Mouse (Mus musculus) hindbrain, embryonic 15.5 days (tissue): ENCODE measurements around the gene BC048679. TPM values are rescaled to one million over a fixed set of nuclear protein-coding genes. Genes with fewer than 3 reads are reported as not detected.
"Not testable (repeated sequence)": the region's sequence is repeated elsewhere in the genome, so short reads cannot be mapped to it uniquely, and the experiment has no call there.

Experiments
- ATAC-seq: fragments of 200-750 bp; cut with Nextera tagmentation; 2 replicates; pipeline ENCODE4 v1.8.0; 2017; ENCODE audit warnings: low read depth, moderate number of reproducible peaks, moderate TSS enrichment; ENCODE audit not compliant: low FRiP score
- H3K27ac ChIP-seq: fragments of 300-500 bp; sonication (generic); replicated peaks from 2 replicates; pipeline ENCODE4 v1.5.1; 2015; ENCODE audit warnings: mild to moderate bottlenecking, inconsistent platforms
- H3K27me3 ChIP-seq: fragments of 300-500 bp; sonication (generic); 2 replicates; pipeline ENCODE4 v1.6.1; 2015; ENCODE audit warnings: control low read depth, inconsistent platforms
- H3K36me3 ChIP-seq: fragments of 300-500 bp; sonication (generic); 2 replicates; pipeline ENCODE4 v1.6.1; 2015; ENCODE audit warnings: control low read depth, inconsistent platforms
- H3K4me1 ChIP-seq: fragments of 300-500 bp; sonication (generic); replicated peaks from 2 replicates; pipeline ENCODE4 v1.6.1; 2015; ENCODE audit warnings: control low read depth, inconsistent platforms
- H3K4me2 ChIP-seq: fragments of 300-500 bp; sonication (generic); 2 replicates; pipeline ENCODE4 v1.6.1; 2015; ENCODE audit warnings: moderate library complexity, mild to moderate bottlenecking, inconsistent platforms
- H3K4me3 ChIP-seq: fragments of 300-500 bp; sonication (generic); 2 replicates; pipeline ENCODE4 v1.5.1; 2015; ENCODE audit warnings: mild to moderate bottlenecking, inconsistent platforms
- H3K9ac ChIP-seq: fragments of 300-500 bp; sonication (generic); 2 replicates; pipeline ENCODE4 v1.6.1; 2015; ENCODE audit warnings: inconsistent platforms
- H3K9me3 ChIP-seq: fragments of 300-500 bp; sonication (generic); 2 replicates; pipeline ENCODE4 v1.6.1; 2016; ENCODE audit warnings: control low read depth, inconsistent platforms
- WGBS: fragments of 180-500 bp; shearing (Covaris S2); methylation state at CpG from one replicate; pipeline ENCODE4 v1.1.7; 2015; 5-methylcytosine and 5-hydroxymethylcytosine counted together
- polyA plus RNA-seq: library from polyadenylated mRNA; unstranded; fragments of >200 nt; fragmentation: Nextera tagmentation; extraction: Ambion mirVana; gene quantifications from 2 replicates; pipeline ENCODE4 v1.2.1, GENCODE M21; 2015

BC048679 gene
- polyA plus RNA-seq, 1 experiment from 2014 or later = not detected

GRCm38 (mm10) chr7:81514906-81515590, 17.0 kb upstream of the BC048679 start:
- Histone ChIP-seq H3K9me3 (no peaks in the 10 kb centered on the region), H3K9ac (no peak overlapping the region), H3K27ac (no peak overlapping the region), H3K36me3 (no peaks in the 10 kb centered on the region), H3K4me2 (no peak overlapping the region), H3K4me3 (no peak overlapping the region), H3K4me1 (no peaks in the 10 kb centered on the region), H3K27me3 (no peaks in the 10 kb centered on the region)
- ATAC-seq = no peak
- WGBS = 65% methylated on average over 13 of the region's 13 CpGs

DNA sequence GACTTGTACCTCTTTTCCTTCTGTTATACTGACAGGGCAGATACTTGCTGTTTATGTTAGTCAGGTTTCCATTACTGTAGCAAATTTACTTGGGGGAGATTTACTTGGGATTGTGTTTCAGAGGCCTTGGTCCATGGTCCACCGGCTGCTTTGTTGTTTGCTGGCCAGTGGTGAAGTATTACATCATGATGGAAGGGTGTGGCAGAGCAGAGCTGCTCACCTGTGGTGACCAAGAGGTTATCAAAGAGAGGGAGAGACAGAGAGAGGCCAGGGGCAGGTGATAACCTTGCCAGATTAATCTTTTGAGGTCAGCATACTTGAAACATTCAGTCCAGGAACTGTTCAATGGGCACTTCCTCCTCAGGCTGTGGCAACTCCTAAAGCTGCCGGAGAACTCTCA, 3.0 kb upstream of the BC048679 start:
- Histone ChIP-seq H3K36me3 (no peaks in the 10 kb centered on the region), H3K4me1 (no peaks in the 10 kb centered on the region), H3K4me2 (no peak overlapping the region), H3K27me3 (no peaks in the 10 kb centered on the region), H3K27ac (no peak overlapping the region), H3K9ac (no peak overlapping the region), H3K9me3 (no peaks in the 10 kb centered on the region), H3K4me3 (no peak overlapping the region)
- 84% methylated on average over 2 of the region's 2 CpGs for WGBS
- no peak for ATAC-seq

- Histone ChIP-seq H3K9me3 (no peaks in the 10 kb centered on the region), H3K27ac (no peak overlapping the region), H3K4me2 (no peak overlapping the region), H3K4me3 (no peak overlapping the region), H3K36me3 (no peaks in the 10 kb centered on the region), H3K4me1 (peaks cover 9% of the 10 kb centered on the region), H3K9ac (no peak overlapping the region), H3K27me3 (no peaks in the 10 kb centered on the region)
- WGBS = 9% methylated on average over 6 of the region's 6 CpGs
- no peak for ATAC-seq
Observed at GRCm38 (mm10) chr7:81497171-81497570, 910 bp downstream of the BC048679 start.

DNA sequence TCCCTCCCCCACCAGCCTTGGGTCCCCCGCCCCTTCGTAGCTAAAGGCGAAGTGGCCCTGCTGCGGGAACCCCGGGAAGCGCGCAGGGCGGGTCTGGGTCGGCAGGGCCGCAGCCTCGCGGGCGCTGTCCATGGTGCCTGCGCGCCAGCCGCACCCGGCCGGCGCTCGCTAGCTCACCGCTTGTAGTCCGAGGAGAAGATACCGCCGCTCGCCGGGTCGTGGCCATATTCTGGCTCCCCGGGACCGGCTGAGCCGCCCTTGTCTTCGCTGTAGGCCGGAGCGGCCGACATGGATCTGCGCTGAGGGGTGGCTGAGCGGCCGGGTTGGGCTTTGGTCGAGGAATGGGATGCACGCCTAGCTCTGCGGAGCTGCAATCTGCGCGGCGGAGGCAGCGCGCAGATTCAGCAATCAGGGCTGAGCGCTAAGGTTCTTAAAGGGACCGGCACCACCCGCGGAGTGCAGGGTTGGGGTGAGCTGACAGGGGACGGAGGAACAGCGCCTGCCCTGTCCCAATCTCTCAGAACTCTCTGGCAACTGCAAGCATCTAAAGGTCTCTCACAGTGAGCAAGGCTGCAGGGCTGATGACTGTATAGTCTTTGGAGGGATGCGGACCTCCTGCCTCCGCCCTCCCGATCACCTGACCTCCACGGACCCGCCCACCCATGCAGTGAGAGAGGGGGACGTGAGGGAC, 4.6 kb downstream of the BC048679 start, which contains the start of gene Ap3b2:
Ap3b2 (minus strand) TSS at position 595 of the 691 bp plus-strand sequence.
- ATAC-seq = peak; percentile 96
- Histone ChIP-seq H3K9ac (peak within 1 kb of the TSS; percentile 90), H3K9me3 (no peaks in the 10 kb centered on the region), H3K4me1 (peaks cover 24% of the 10 kb centered on the region), H3K27me3 (no peaks in the 10 kb centered on the region), H3K4me2 (peak within 1 kb of the TSS; percentile 66), H3K27ac (peak within 1 kb of the TSS; percentile 96), H3K36me3 (no peaks in the 10 kb centered on the region), H3K4me3 (peak within 1 kb of the TSS; percentile 78)
- WGBS = under 1% methylated on average over 57 of the region's 57 CpGs

DNA sequence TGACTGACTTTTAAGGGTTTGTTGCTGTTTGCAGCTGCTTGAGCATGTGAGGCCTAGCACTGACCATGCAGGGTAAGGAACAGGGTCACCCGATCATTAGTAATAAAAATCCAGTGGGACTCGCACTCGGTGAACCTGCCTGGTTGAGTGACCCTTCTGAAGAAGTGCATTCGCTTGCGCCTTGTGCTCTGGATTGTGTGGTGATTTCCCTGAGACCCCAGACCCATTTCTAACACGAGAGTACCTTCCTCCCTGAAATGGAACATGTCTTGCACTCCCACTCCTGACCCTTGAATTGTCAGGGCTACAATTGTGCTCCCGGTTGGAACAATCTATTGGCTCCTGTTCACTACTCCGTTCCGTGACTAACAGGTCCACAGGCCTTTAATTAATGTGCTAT, 5.5 kb downstream of the BC048679 start:
- Histone ChIP-seq H3K27me3 (no peaks in the 10 kb centered on the region), H3K27ac (peak overlapping the region; percentile 96), H3K9ac (peak overlapping the region; percentile 90), H3K4me3 (peak overlapping the region; percentile 78), H3K4me1 (peaks cover 24% of the 10 kb centered on the region), H3K4me2 (peak overlapping the region; percentile 66), H3K9me3 (no peaks in the 10 kb centered on the region), H3K36me3 (no peaks in the 10 kb centered on the region)
- ATAC-seq = no peak
- 26% methylated on average over 9 of the region's 9 CpGs for WGBS

- Histone ChIP-seq H3K27ac (no peak overlapping the region), H3K9ac (no peak overlapping the region)
- 10% methylated on average over 9 of the region's 9 CpGs for WGBS
Observed at GRCm38 (mm10) chr7:81489649-81490048, 8.4 kb downstream of the BC048679 start.

DNA sequence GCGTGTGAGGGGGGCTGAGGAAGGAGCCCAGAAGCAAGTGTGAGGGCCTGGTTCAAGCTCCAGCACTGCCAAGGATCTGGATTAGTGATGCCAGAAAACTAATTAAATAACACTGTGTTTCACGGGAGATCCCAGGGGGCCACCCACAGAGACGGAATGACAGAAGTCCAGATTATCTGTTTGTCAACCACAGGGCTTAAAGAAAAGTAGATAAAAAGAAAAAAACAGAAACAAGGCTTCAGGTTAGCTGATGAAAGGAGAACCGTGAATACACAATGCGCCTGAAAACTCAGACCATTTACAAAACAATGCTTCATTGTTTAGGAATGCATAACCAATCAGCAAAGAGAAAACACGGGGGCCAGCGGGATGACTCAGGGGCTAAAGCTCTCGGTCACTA, 17.3 kb downstream of the BC048679 start:
- ATAC-seq = no peak
- no peaks in the 10 kb centered on the region for H3K9me3 ChIP-seq
- H3K9ac ChIP-seq = no peak overlapping the region
- peaks cover 38% of the 10 kb centered on the region for H3K36me3 ChIP-seq
- no peaks in the 10 kb centered on the region; the same call in 1 of the 2 replicates for H3K4me1 ChIP-seq
- H3K4me2 ChIP-seq = no peak overlapping the region
- no peak overlapping the region for H3K27ac ChIP-seq
- H3K27me3 ChIP-seq = no peaks in the 10 kb centered on the region
- no peak overlapping the region for H3K4me3 ChIP-seq
- 4% methylated on average over 8 of the region's 8 CpGs for WGBS

More at GRCm38 (mm10) chr7:81489649-81490048, 8.4 kb downstream of the BC048679 start:
- no peaks in the 10 kb centered on the region for H3K27me3 ChIP-seq
- H3K4me2 ChIP-seq = no peak overlapping the region
- H3K4me3 ChIP-seq = no peak overlapping the region
- no peaks in the 10 kb centered on the region for H3K9me3 ChIP-seq
- H3K4me1 ChIP-seq = peaks cover 24% of the 10 kb centered on the region
- H3K36me3 ChIP-seq = peaks cover 2% of the 10 kb centered on the region; the same call in 1 of the 2 replicates
- no peak for ATAC-seq

DNA sequence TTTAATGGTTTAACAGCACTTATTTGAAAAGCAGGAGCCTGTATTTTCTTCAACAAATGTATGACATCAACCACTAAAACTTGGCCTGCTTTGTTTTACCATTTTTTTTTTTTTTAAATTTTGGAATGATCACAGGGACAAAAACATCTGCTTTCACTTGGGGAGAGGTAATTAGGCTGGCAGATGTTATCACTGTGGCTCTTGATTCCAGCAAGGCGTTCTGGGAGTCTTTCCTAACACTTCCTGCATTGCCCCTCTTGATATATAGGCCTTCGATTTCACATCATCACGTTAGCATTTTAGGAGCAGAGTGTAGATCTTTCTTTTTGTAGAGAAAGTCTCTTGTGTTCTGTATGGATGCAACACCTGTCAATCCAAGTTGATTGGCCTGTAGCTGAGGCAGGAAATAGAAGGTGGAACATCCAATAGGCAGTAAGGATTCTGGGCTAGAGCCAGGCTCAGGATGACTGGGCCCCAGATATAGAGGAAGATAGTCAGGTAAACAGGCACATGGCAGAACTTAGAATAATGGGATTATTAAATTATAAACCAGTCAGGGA, 18.5 kb downstream of the BC048679 start:
- Histone ChIP-seq H3K9me3 (no peaks in the 10 kb centered on the region), H3K4me2 (no peak overlapping the region), H3K27me3 (no peaks in the 10 kb centered on the region), H3K9ac (no peak overlapping the region), H3K4me3 (no peak overlapping the region), H3K4me1 (no peaks in the 10 kb centered on the region; the same call in 1 of the 2 replicates), H3K27ac (no peak overlapping the region), H3K36me3 (peaks cover 45% of the 10 kb centered on the region)
- 63% methylated on average over 3 of the region's 3 CpGs for WGBS
- ATAC-seq = no peak

GRCm38 (mm10) chr7:81478261-81478660, 19.8 kb downstream of the BC048679 start:
- not testable (repeated sequence) for H3K4me1 ChIP-seq, H3K27ac ChIP-seq, H3K4me2 ChIP-seq, H3K27me3 ChIP-seq, H3K4me3 ChIP-seq, H3K9ac ChIP-seq, H3K9me3 ChIP-seq
- ATAC-seq = peak; percentile 40; the same call in 1 of the 2 replicates
- H3K36me3 ChIP-seq = peaks cover 44% of the 10 kb centered on the region

DNA sequence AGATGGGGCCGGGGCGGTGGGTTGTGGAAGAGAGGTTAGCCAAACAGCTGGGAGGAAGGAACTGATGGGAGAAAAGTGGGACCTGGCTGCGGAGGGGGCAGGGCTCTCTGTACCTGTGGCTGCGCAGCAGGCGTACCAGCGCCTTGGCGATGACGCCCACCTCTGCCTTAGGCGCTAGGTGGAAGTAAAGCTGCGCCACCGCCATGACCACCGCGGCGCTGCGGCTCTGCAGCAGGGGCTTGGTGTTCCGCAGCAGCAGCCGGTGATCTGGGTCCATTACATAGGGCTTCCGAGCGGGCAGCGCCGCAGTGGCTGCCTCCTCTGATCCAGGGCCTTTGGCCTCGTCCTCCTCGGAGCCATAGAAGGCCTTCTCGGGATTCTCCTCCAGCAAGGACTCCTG, 21.2 kb downstream of the BC048679 start:
- Histone ChIP-seq H3K9me3 (no peaks in the 10 kb centered on the region), H3K9ac (no peak overlapping the region), H3K27me3 (no peaks in the 10 kb centered on the region), H3K27ac (no peak overlapping the region), H3K4me1 (no peaks in the 10 kb centered on the region; the same call in 1 of the 2 replicates), H3K4me2 (no peak overlapping the region), H3K36me3 (peaks cover 46% of the 10 kb centered on the region), H3K4me3 (no peak overlapping the region)
- WGBS = 11% methylated on average over 24 of the region's 24 CpGs
- ATAC-seq = peak; percentile 40; the same call in 1 of the 2 replicates

DNA sequence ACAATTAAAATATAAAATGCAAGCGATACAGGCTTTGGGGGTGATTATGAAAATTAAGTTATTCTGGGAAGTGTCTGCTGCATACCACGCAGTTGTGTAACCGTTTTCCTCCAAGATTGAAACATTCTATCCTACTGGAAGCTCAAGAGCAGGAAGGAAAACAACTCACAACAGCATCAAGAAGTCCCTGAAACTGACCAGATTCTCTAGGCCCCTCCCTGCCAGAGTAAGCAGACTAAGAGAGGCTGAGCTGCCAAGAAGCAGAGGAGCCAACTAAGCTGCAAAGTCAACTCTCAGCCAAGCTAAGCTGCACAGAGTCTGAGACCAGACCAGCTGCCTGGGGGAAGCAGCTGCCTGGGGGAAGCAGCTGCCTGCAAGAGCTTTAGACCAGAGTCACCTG, 22.9 kb downstream of the BC048679 start:
- ATAC-seq = no peak
- peaks cover 58% of the 10 kb centered on the region for H3K36me3 ChIP-seq
- 85% methylated on average over 3 of the region's 3 CpGs for WGBS

DNA sequence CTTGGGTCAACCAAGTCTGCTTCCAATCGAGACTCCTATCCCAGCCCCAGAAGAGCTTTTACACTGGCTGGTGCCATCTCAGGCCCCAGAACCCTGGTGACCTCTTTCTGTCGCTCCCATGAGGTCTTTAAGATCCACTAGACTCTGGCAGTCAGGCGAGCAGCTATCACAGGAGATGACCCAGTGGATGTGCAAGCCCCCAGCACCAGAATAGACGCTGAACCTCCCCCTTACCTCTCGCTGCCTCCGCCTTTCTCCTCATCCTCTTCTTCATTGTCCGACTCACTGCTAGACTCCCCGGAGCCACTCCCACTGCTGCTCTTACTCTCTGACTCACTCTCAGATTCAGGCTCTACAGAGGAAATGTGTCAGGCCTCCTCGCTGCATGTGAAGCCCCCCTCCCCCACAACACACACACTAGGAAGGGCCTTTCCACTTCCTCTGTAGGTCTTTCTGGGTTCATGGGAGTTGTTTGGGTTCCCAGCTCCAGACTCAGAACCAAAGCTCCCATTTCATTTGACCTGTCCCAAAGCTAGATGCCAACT, 33.1 kb downstream of the BC048679 start:
- Histone ChIP-seq H3K9me3 (no peaks in the 10 kb centered on the region), H3K4me1 (no peaks in the 10 kb centered on the region), H3K36me3 (peaks cover 64% of the 10 kb centered on the region), H3K9ac (no peak overlapping the region), H3K27me3 (no peaks in the 10 kb centered on the region), H3K27ac (no peak overlapping the region), H3K4me3 (no peak overlapping the region), H3K4me2 (no peak overlapping the region)
- ATAC-seq = no peak
- WGBS = 83% methylated on average over 9 of the region's 9 CpGs

More for the DNA sequence above, 22.9 kb downstream of the BC048679 start:
- H3K4me3 ChIP-seq = no peak overlapping the region
- H3K4me1 ChIP-seq = no peaks in the 10 kb centered on the region; the same call in 1 of the 2 replicates
- no peak overlapping the region for H3K27ac ChIP-seq
- H3K27me3 ChIP-seq = no peaks in the 10 kb centered on the region
- H3K9me3 ChIP-seq = no peaks in the 10 kb centered on the region
- no peak overlapping the region for H3K9ac ChIP-seq
- no peak overlapping the region for H3K4me2 ChIP-seq
